Mouse (Mus musculus) kidney, postnatal 4 days (tissue): ENCODE measurements at regions not wholly inside any gene's neighbourhood (a gene's known extent, or its start where the extent isn't known, plus 50 kb on each side); places are given as distances from the start of the nearest gene placed in this dataset.

ENCODE experiments used
- DNase-seq, 2 experiments: peaks; one replicate each; pipeline ENCODE4 v3.0.0; 2021; ENCODE audit warnings: mixed read lengths in 2 of 2

GRCm38 (mm10) chrX:53976273-53977135 lies 179.0 kb upstream of the Xlr start:
- DNase-seq: peak in 1 of 2 experiments; percentile 8

- DNase-seq: peak in 1 of 2 experiments; percentile 0
Observed at GRCm38 (mm10) chrX:53975545-53976272, 178.2 kb upstream of the Xlr start.

DNA sequence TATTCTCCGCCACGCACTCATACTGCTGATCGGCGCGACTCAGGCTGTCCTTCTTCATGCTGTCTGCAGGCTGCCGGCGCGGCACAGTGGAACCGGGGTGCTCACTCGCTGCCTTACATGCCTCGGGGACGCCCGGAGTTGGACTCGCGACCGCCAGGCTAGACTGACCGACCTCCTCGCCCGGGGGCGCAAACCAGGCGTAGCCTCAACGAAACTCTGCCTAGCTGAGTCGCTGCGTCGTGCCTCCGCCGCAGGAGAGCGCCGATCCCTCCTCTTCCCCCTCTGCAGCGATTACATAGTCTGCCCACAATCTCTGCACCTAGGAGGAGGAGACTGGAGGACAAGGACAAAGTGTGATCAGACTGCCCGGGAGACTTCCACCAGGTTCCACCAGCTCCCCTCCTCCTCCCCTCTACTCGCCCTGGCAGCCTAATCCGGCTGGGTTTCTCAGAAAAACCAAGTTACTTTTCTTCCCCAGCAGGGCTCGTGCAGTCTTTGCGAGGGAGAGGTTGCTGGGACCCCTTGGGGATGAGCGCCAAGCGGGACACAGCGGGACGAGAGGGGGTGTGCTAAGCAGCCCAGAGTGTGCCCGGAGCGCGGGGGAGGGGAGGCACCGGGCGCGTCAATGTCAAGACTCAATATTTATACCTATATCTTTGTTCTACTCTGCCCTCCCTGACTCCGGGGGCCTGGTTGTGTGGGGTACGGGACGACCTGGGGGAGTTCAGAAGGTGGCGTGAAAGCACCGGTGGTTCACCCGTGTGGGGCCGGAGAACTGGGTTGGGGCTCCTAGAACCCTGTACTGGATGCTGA lies 177.4 kb upstream of the Xlr start:
- DNase-seq: peak in 1 of 2 experiments; percentile 20
